Mouse (Mus musculus) T-helper 17 cell (primary cell): Measurements from ENCODE around the gene Ak7.

Experiments used
- in situ Hi-C, 2 experiments: fragments of 300-600 bp; cut with MboI, MseI; formaldehyde crosslinking; loops; 1 replicate in 1 of 2; 2 replicates in 1 of 2; pipeline ENCODE4 v1.15.1; 2025; ENCODE audit warnings: high pct_unique_total_duplicates in 2 of 2

Ak7 gene

GRCm38 (mm10) chr12:105705799-105706487 lies at the start of gene Ak7:
Gene Ak7 (plus strand): TSS chr12:105705976.
- in situ Hi-C loops, result no loop called here

- in situ Hi-C loops, result no loop called here
Measured at GRCm38 (mm10) chr12:105676274-105676673, 29.5 kb upstream of the Ak7 start.

GRCm38 (mm10) chr12:105678211-105678610 lies 27.6 kb upstream of the Ak7 start:
- in situ Hi-C loops, result no loop called here

- in situ Hi-C loops, result no loop called here
Measured at GRCm38 (mm10) chr12:105678762-105679161, 27.0 kb upstream of the Ak7 start.

- in situ Hi-C loops, result no loop called here
Measured at GRCm38 (mm10) chr12:105683933-105684901, 21.6 kb upstream of the Ak7 start, which contains the start of gene Gskip. Gene Gskip (plus strand): TSS chr12:105684829.

GRCm38 (mm10) chr12:105685001-105685691 lies 20.6 kb upstream of the Ak7 start, which contains the start of gene Atg2b:
Gene Atg2b (minus strand): TSS chr12:105685211.
- in situ Hi-C loops, result loop anchor here (5.0 kb wide), 2 partner anchors 37 to 97 kb away; partner anchors contain the start of gene Papola (in 1 of the 2)

GRCm38 (mm10) chr12:105686791-105687190 lies 19.0 kb upstream of the Ak7 start:
- in situ Hi-C loops, result loop anchor here (5.0 kb wide), 2 partner anchors 36 to 96 kb away; partner anchors contain the start of gene Papola (in 1 of the 2)

GRCm38 (mm10) chr12:105687416-105687815 lies 18.4 kb upstream of the Ak7 start:
- in situ Hi-C loops, result loop anchor here (5.0 kb wide), 2 partner anchors 35 to 95 kb away; partner anchors contain the start of gene Papola (in 1 of the 2)

- in situ Hi-C loops, result loop anchor here (5.0 kb wide), 2 partner anchors 34 to 94 kb away; partner anchors contain the start of gene Papola (in 1 of the 2)
Measured at GRCm38 (mm10) chr12:105688546-105688945, 17.2 kb upstream of the Ak7 start.

GRCm38 (mm10) chr12:105689435-105689834 lies 16.3 kb upstream of the Ak7 start:
- in situ Hi-C loops, result loop anchor here (5.0 kb wide), 2 partner anchors 33 to 93 kb away; partner anchors contain the start of gene Papola (in 1 of the 2)

- in situ Hi-C loops, result no loop called here
Measured at GRCm38 (mm10) chr12:105694021-105694420, 11.8 kb upstream of the Ak7 start.

GRCm38 (mm10) chr12:105695848-105696247 lies 9.9 kb upstream of the Ak7 start:
- in situ Hi-C loops, result no loop called here

GRCm38 (mm10) chr12:105697104-105697780 lies 8.5 kb upstream of the Ak7 start:
- in situ Hi-C loops, result no loop called here

- in situ Hi-C loops, result no loop called here
Measured at GRCm38 (mm10) chr12:105700433-105700832, 5.3 kb upstream of the Ak7 start.

- in situ Hi-C loops, result no loop called here
Measured at GRCm38 (mm10) chr12:105718616-105719015, 12.8 kb downstream of the Ak7 start.

GRCm38 (mm10) chr12:105720196-105720595 lies 14.4 kb downstream of the Ak7 start:
- in situ Hi-C loops, result loop anchor here in 1 of 2 experiments (5.0 kb wide), 1 partner anchor 33 kb away; the partner anchor contains the start of gene Atg2b

- in situ Hi-C loops, result loop anchor here in 1 of 2 experiments (5.0 kb wide), 1 partner anchor 34 kb away; the partner anchor contains the start of gene Atg2b
Measured at GRCm38 (mm10) chr12:105721452-105722132, 15.8 kb downstream of the Ak7 start.

GRCm38 (mm10) chr12:105722657-105723056 lies 16.9 kb downstream of the Ak7 start:
- in situ Hi-C loops, result loop anchor here in 1 of 2 experiments (5.0 kb wide), 1 partner anchor 35 kb away; the partner anchor contains the start of gene Atg2b

- in situ Hi-C loops, result loop anchor here in 1 of 2 experiments (5.0 kb wide), 1 partner anchor 37 kb away; the partner anchor contains the start of gene Atg2b
Measured at GRCm38 (mm10) chr12:105724616-105725015, 18.8 kb downstream of the Ak7 start.

- in situ Hi-C loops, result no loop called here
Measured at GRCm38 (mm10) chr12:105725736-105726135, 20.0 kb downstream of the Ak7 start.
